Mouse (Mus musculus) embryonic fibroblast, embryonic 13.5 days (primary cell): ENCODE measurements at regions not wholly inside any gene's neighbourhood (a gene's known extent, or its start where the extent isn't known, plus 50 kb on each side); places are given as distances from the start of the nearest gene placed in this dataset.

ENCODE experiments used
- CTCF ChIP-seq: IDR thresholded peaks from 2 replicates; pipeline ENCODE4 v1.5.1; 2011; ENCODE audit warnings: mild to moderate bottlenecking, control low read depth, low read length, moderate library complexity, borderline replicate concordance; ENCODE audit not compliant: insufficient read depth
- POLR2A ChIP-seq: IDR thresholded peaks from 2 replicates; pipeline ENCODE4 v1.6.1; 2011; ENCODE audit warnings: low read depth, mild to moderate bottlenecking, control low read depth, low read length, moderate library complexity

- TF ChIP-seq POLR2A, result no peak
- no peak for TF ChIP-seq CTCF
Measured at GRCm38 (mm10) chr1:126880801-126881200, 50.2 kb upstream of the Nckap5 start.
